8 mouse cellular contexts compared by ENCODE assay signal in the genomic region with DNA sequence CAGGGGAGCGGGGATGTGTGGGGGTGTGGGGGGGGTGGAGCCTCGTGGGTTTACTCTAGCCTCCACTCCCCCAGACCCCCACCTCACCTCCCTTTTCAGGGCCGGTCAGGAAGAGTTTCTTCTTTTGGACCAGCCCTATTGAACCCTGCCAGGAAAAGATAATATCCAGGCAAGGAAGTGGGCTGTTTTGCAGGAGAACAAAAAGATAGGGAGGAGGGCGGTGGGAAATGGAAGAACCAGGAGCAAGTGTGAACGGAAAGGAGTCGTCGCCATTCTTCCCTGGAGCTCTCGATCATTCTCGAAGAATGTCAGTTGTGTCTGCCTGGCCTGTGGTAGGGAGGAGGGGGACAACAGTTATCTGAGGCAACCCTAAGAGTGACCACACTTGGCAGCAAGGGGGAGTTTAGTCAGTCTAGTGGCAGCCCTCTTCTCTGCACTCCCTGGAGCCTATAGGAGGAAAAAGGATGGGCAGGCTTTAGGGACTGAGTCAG. TPM values are rescaled to one million over a fixed set of nuclear protein-coding genes. Genes with fewer than 3 reads are reported as not detected.
DNase-seq lines count a peak whose midpoint lies in the region; ATAC-seq lines count a peak whose summit lies in the region.

No protein-coding gene starts in this region.

- H3K27me3 ChIP-seq in forebrain, embryonic 14.5 days (replicated peaks; ENCODE audit: control insufficient read depth, insufficient read depth, low read length): no peaks in the 10 kb centered on the region
- H3K27me3 ChIP-seq in intestine, embryonic 16.5 days (replicated peaks; ENCODE audit: control insufficient read depth, insufficient read depth, low read length): no peaks in the 10 kb centered on the region
- H3K27me3 ChIP-seq in lung, embryonic 16.5 days (ENCODE audit: control insufficient read depth, insufficient read depth, low read depth, low read length): no peaks in the 10 kb centered on the region

- H3K4me2 ChIP-seq in forebrain, embryonic 14.5 days (ENCODE audit: low read length): peak overlapping the region; percentile 94
- H3K4me2 ChIP-seq in intestine, embryonic 16.5 days (ENCODE audit: low read depth, low read length): peak overlapping the region; percentile 92
- H3K4me2 ChIP-seq in lung, embryonic 16.5 days (ENCODE audit: low read depth, low read length): peak overlapping the region; percentile 92

- H3K27ac ChIP-seq in forebrain, embryonic 14.5 days (ENCODE audit: low read depth, low read length): peak overlapping the region; percentile 78; the same call in 1 of the 2 replicates
- H3K27ac ChIP-seq in intestine, embryonic 16.5 days (ENCODE audit: low read length): peak overlapping the region; percentile 38
- H3K27ac ChIP-seq in lung, embryonic 16.5 days (ENCODE audit: low read length): peak overlapping the region; percentile 90

- H3K9me3 ChIP-seq in forebrain, embryonic 14.5 days (replicated peaks; ENCODE audit: control insufficient read depth, low read length): no peaks in the 10 kb centered on the region
- H3K9me3 ChIP-seq in intestine, embryonic 16.5 days (ENCODE audit: control insufficient read depth, low read length): no peaks in the 10 kb centered on the region
- no peaks in the 10 kb centered on the region for H3K9me3 ChIP-seq in lung, embryonic 16.5 days (ENCODE audit: control insufficient read depth, low read length)

- peaks cover 64% of the 10 kb centered on the region for H3K4me1 ChIP-seq in forebrain, embryonic 14.5 days (ENCODE audit: control insufficient read depth, insufficient read depth, low read length)
- H3K4me1 ChIP-seq in intestine, embryonic 16.5 days (ENCODE audit: control insufficient read depth, insufficient read depth, low read length): peaks cover 72% of the 10 kb centered on the region
- H3K4me1 ChIP-seq in lung, embryonic 16.5 days (replicated peaks; ENCODE audit: control insufficient read depth, insufficient read depth, low read length): peaks cover 72% of the 10 kb centered on the region

- ATAC-seq in forebrain, embryonic 14.5 days: no peak
- no peak for ATAC-seq in intestine, embryonic 16.5 days
- no peak for ATAC-seq in lung, embryonic 16.5 days (ENCODE audit: low read depth)

- peak overlapping the region; percentile 86 for H3K4me3 ChIP-seq in forebrain, embryonic 14.5 days (ENCODE audit: low read depth, low read length)
- peak overlapping the region; percentile 90 for H3K4me3 ChIP-seq in intestine, embryonic 16.5 days (ENCODE audit: low read length)
- peak overlapping the region; percentile 63 for H3K4me3 ChIP-seq in lung, embryonic 16.5 days (ENCODE audit: low read length)

- DNase-seq in adrenal gland, adult 8-10 months: peak; percentile 25
- DNase-seq in forebrain, embryonic 14.5 days (ENCODE audit: low spot score): no peak
- no peak for DNase-seq in thymus, postnatal 10 days (ENCODE audit: low spot score in 2 of 2)
- DNase-seq in cerebellum, adult 9-11 months: no peak
- DNase-seq in cerebellum, postnatal 10 days: no peak
- no peak for DNase-seq in right cerebral cortex, adult 2 months (ENCODE audit: low spot score in 2 of 2)

- H3K36me3 ChIP-seq in forebrain, embryonic 14.5 days (ENCODE audit: control insufficient read depth, insufficient read depth, low read length): peaks cover 72% of the 10 kb centered on the region
- peaks cover 26% of the 10 kb centered on the region; the same call in 1 of the 2 replicates for H3K36me3 ChIP-seq in intestine, embryonic 16.5 days (ENCODE audit: control insufficient read depth, insufficient read depth, low read length)
- peaks cover 48% of the 10 kb centered on the region for H3K36me3 ChIP-seq in lung, embryonic 16.5 days (ENCODE audit: control insufficient read depth, insufficient read depth, low read length)

- 24% methylated on average over 9 of the region's 9 CpGs for WGBS in forebrain, embryonic 14.5 days
- 38% methylated on average over 9 of the region's 9 CpGs for WGBS in intestine, embryonic 16.5 days
- 29% methylated on average over 9 of the region's 9 CpGs for WGBS in lung, embryonic 16.5 days

- peak overlapping the region; percentile 97 for H3K9ac ChIP-seq in forebrain, embryonic 14.5 days (ENCODE audit: low read length)
- H3K9ac ChIP-seq in intestine, embryonic 16.5 days (ENCODE audit: low read depth, low read length): peak overlapping the region; percentile 43; the same call in 1 of the 2 replicates
- peak overlapping the region; percentile 45 for H3K9ac ChIP-seq in lung, embryonic 16.5 days (ENCODE audit: low read length)

RNA-seq across cellular contexts. Expression of gene Amotl2, which starts 5.6 kb away (rescaled TPM):
- 100 to 1,000 TPM in 2 of 4 experiments, 10 to 100 TPM in 2; 77.4 to 388 (median 110) TPM for total RNA-seq in adrenal gland, adult 8-10 months (2022)
- 30.4 and 44.0 TPM in 2 replicates for polyA plus RNA-seq in forebrain, embryonic 14.5 days (2014; fragmentation: Nextera tagmentation; extraction: Ambion mirVana)
- polyA plus RNA-seq in intestine, embryonic 16.5 days (2015; fragmentation: Nextera tagmentation; extraction: Ambion mirVana): 20.4 and 21.8 TPM in 2 replicates
- 37.6 and 40.1 TPM in 2 replicates for polyA plus RNA-seq in lung, embryonic 16.5 days (2015; fragmentation: Nextera tagmentation; extraction: Ambion mirVana)

Comparison
In these comparisons a context has a peak if more than half of its experiments do, and no peak if none do; other contexts are left out.
1. H3K27ac ChIP-seq: peak in every context shown above with its lines; median percentile 90 in lung, embryonic 16.5 days; 78 in forebrain, embryonic 14.5 days; 38 in intestine, embryonic 16.5 days.
2. H3K9ac ChIP-seq: peak in every context shown above with its lines; median percentile 97 in forebrain, embryonic 14.5 days; 45 in lung, embryonic 16.5 days; 43 in intestine, embryonic 16.5 days.